Mouse (Mus musculus) retina, embryonic 14.5 days (tissue): ENCODE measurements around the gene Ap3d1.

Experiments used
- DNase-seq: peaks from one replicate; pipeline ENCODE4 v3.0.0-alpha.2; 2015; ENCODE audit warnings: low spot score

The Ap3d1 gene

GRCm38 (mm10) chr10:80757717-80758116 lies 15.7 kb upstream of the Ap3d1 start:
- DNase-seq, result peak; percentile 62

GRCm38 (mm10) chr10:80756967-80757366 lies 14.9 kb upstream of the Ap3d1 start:
- DNase-seq, result no peak

- DNase-seq, result no peak
These were observed 14.4 kb upstream of the Ap3d1 start for GRCm38 (mm10) chr10:80756509-80756908.

GRCm38 (mm10) chr10:80756099-80756498 lies 14.0 kb upstream of the Ap3d1 start:
- no peak for DNase-seq

- no peak for DNase-seq
These were observed 13.4 kb upstream of the Ap3d1 start for GRCm38 (mm10) chr10:80755291-80756015.

- DNase-seq, result peak; percentile 98
These were observed 12.7 kb upstream of the Ap3d1 start, which contains the start of gene Dot1l for GRCm38 (mm10) chr10:80754594-80755290. Gene Dot1l, plus strand, starts transcription at chr10:80755206.

GRCm38 (mm10) chr10:80752079-80752625 lies 10.1 kb upstream of the Ap3d1 start:
- peak; percentile 81 for DNase-seq

GRCm38 (mm10) chr10:80751188-80751832 lies 9.2 kb upstream of the Ap3d1 start:
- DNase-seq, result no peak

- peak; percentile 83 for DNase-seq
These were observed 6.5 kb upstream of the Ap3d1 start for GRCm38 (mm10) chr10:80748609-80749008.

GRCm38 (mm10) chr10:80747410-80747809 lies 5.3 kb upstream of the Ap3d1 start:
- peak; percentile 84 for DNase-seq

- DNase-seq, result no peak
These were observed 2.2 kb upstream of the Ap3d1 start for GRCm38 (mm10) chr10:80744262-80744661.

- DNase-seq, result no peak
These were observed 357 bp downstream of the Ap3d1 start for GRCm38 (mm10) chr10:80741634-80742179.

GRCm38 (mm10) chr10:80741146-80741545 lies 918 bp downstream of the Ap3d1 start:
- no peak for DNase-seq

GRCm38 (mm10) chr10:80738657-80739056 lies 3.4 kb downstream of the Ap3d1 start:
- DNase-seq, result no peak

GRCm38 (mm10) chr10:80736731-80737130 lies 5.3 kb downstream of the Ap3d1 start:
- no peak for DNase-seq

- no peak for DNase-seq
These were observed 9.4 kb downstream of the Ap3d1 start for GRCm38 (mm10) chr10:80732611-80733101.

- no peak for DNase-seq
These were observed 14.5 kb downstream of the Ap3d1 start for GRCm38 (mm10) chr10:80727369-80728127.

- no peak for DNase-seq
These were observed 24.8 kb downstream of the Ap3d1 start for GRCm38 (mm10) chr10:80717281-80717680.

- DNase-seq, result no peak
These were observed 31.2 kb downstream of the Ap3d1 start for GRCm38 (mm10) chr10:80710834-80711233.

GRCm38 (mm10) chr10:80705479-80705878 lies 36.6 kb downstream of the Ap3d1 start:
- DNase-seq, result no peak

- DNase-seq, result no peak
These were observed 37.0 kb downstream of the Ap3d1 start for GRCm38 (mm10) chr10:80705033-80705432.
